Mouse (Mus musculus): ENCODE data around the gene Npb. TPM values are rescaled to one million over a fixed set of nuclear protein-coding genes. Genes with fewer than 3 reads are reported as not detected.
A peak's percentile ranks its signal among the peaks of the same experiment; 100 is the strongest.

The Npb gene
- polyA plus RNA-seq, 1 experiment from 2014 or later: 4.4 TPM

DNA sequence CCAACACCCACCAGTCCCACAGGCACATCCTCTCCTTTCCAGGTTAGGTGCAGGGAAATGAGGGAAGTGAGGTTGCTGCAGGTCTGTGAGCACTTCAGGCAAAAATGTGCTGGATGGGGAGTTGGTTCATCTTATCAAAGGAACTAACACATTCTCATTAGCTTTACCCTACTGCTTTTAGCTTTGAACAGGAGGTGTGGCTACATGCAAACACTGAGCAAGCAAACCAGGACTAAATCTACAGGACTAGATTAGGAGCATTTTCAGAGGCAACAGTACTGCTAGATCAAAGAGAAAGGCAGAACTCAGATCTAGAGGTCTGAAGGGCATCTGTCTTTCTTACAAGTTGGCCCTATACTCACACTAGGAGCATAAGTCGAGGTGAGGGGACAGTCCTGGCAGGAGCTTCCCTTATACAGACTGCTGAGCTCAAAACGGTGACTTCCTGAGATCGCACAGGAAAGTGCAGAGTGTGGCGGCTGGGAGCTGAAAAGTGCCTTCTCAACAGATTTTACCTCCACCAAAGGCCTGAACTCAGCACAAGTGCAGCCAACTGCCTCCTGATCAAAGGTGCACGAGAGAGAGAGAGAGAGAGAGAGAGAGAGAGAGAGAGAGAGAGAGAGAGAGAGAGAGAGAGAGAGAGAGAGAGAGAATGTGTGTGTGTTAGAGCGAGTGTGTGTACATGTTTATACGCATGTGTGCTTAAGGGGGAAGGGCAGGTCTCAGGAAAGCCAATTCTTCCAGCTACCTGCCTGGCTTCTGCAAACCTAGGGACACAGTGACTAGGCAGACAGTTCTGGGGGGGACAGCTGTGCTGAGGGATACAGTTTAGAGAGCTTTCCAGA lies 22.8 kb downstream of the Npb start:
- peak overlapping the region; percentile 81 for H3K4me2 ChIP-seq (ENCODE audit: low read length)
- no peaks in the 10 kb centered on the region for H3K9me3 ChIP-seq (ENCODE audit: control insufficient read depth, low read length)
- no peaks in the 10 kb centered on the region for H3K27me3 ChIP-seq (replicated peaks; ENCODE audit: control insufficient read depth, insufficient read depth, low read length)
- no peak for ATAC-seq (replicated peaks; ENCODE audit: low FRiP score, low TSS enrichment, low read depth)
- H3K4me3 ChIP-seq (ENCODE audit: low read depth, low read length): 0 out of 2 replicates have a peak overlapping the region, but pooled peaks have one; percentile 83
- 0 out of 2 replicates have a peak overlapping the region, but pooled peaks have one; percentile 3 for H3K27ac ChIP-seq (ENCODE audit: low read depth)
- H3K36me3 ChIP-seq (ENCODE audit: control insufficient read depth, insufficient read depth, low read length): peaks cover 16% of the 10 kb centered on the region
- H3K4me1 ChIP-seq (replicated peaks; ENCODE audit: control insufficient read depth, insufficient read depth, low read length): peaks cover 20% of the 10 kb centered on the region
- no peak overlapping the region; the same call in 1 of the 2 replicates for H3K9ac ChIP-seq (ENCODE audit: low read length)
- WGBS: 33% methylated on average over 7 of the region's 7 CpGs
- DNase-seq (ENCODE audit: low spot score): no peak

GRCm38 (mm10) chr11:120631726-120632448 lies 23.6 kb downstream of the Npb start:
- Histone ChIP-seq H3K9ac (ENCODE audit: low read length) (peak overlapping the region; percentile 88), H3K4me1 (replicated peaks; ENCODE audit: control insufficient read depth, insufficient read depth, low read length) (peaks cover 20% of the 10 kb centered on the region), H3K9me3 (ENCODE audit: control insufficient read depth, low read length) (no peaks in the 10 kb centered on the region), H3K4me3 (ENCODE audit: low read depth, low read length) (peak overlapping the region; percentile 83), H3K27me3 (replicated peaks; ENCODE audit: control insufficient read depth, insufficient read depth, low read length) (no peaks in the 10 kb centered on the region), H3K27ac (ENCODE audit: low read depth) (no peak overlapping the region; the same call in 1 of the 2 replicates), H3K4me2 (ENCODE audit: low read length) (peak overlapping the region; percentile 81), H3K36me3 (ENCODE audit: control insufficient read depth, insufficient read depth, low read length) (peaks cover 16% of the 10 kb centered on the region)
- ATAC-seq (replicated peaks; ENCODE audit: low FRiP score, low TSS enrichment, low read depth) (no peak), DNase-seq (ENCODE audit: low spot score) (peak; percentile 56)
- 54% methylated on average over 4 of the region's 4 CpGs for WGBS

- H3K27me3 ChIP-seq (replicated peaks; ENCODE audit: control insufficient read depth, insufficient read depth, low read length): no peaks in the 10 kb centered on the region
- peaks cover 12% of the 10 kb centered on the region for H3K36me3 ChIP-seq (ENCODE audit: control insufficient read depth, insufficient read depth, low read length)
- peak overlapping the region; percentile 88 for H3K9ac ChIP-seq (ENCODE audit: low read length)
- H3K9me3 ChIP-seq (ENCODE audit: control insufficient read depth, low read length): no peaks in the 10 kb centered on the region
- peaks cover 20% of the 10 kb centered on the region for H3K4me1 ChIP-seq (replicated peaks; ENCODE audit: control insufficient read depth, insufficient read depth, low read length)
- H3K4me3 ChIP-seq (ENCODE audit: low read depth, low read length): peak overlapping the region; percentile 83
- H3K4me2 ChIP-seq (ENCODE audit: low read length): peak overlapping the region; percentile 81
- WGBS: under 1% methylated on average over 106 of the region's 116 CpGs
- peak overlapping the region; percentile 84 for H3K27ac ChIP-seq (ENCODE audit: low read depth)
- ATAC-seq (replicated peaks; ENCODE audit: low FRiP score, low TSS enrichment, low read depth) (peak; percentile 79), DNase-seq (ENCODE audit: low spot score) (peak; percentile 82)
Observed at GRCm38 (mm10) chr11:120632559-120633519, 24.6 kb downstream of the Npb start.

- Histone ChIP-seq H3K27ac (ENCODE audit: low read depth) (peak within 1 kb of the TSS; percentile 84), H3K4me2 (ENCODE audit: low read length) (peak within 1 kb of the TSS; percentile 81), H3K27me3 (replicated peaks; ENCODE audit: control insufficient read depth, insufficient read depth, low read length) (no peaks in the 10 kb centered on the region), H3K4me3 (ENCODE audit: low read depth, low read length) (peak within 1 kb of the TSS; percentile 83), H3K4me1 (replicated peaks; ENCODE audit: control insufficient read depth, insufficient read depth, low read length) (peaks cover 20% of the 10 kb centered on the region), H3K9ac (ENCODE audit: low read length) (peak within 1 kb of the TSS; percentile 88), H3K9me3 (ENCODE audit: control insufficient read depth, low read length) (no peaks in the 10 kb centered on the region), H3K36me3 (ENCODE audit: control insufficient read depth, insufficient read depth, low read length) (peaks cover 9% of the 10 kb centered on the region)
- DNase-seq (ENCODE audit: low spot score) (peak; percentile 94), ATAC-seq (replicated peaks; ENCODE audit: low FRiP score, low TSS enrichment, low read depth) (peak; percentile 88)
- WGBS: 11% methylated on average over 58 of the region's 58 CpGs
Observed at GRCm38 (mm10) chr11:120633520-120634343, 25.5 kb downstream of the Npb start, which contains the start of gene Mafg. Mafg (minus strand) TSS chr11:120633600.

DNA sequence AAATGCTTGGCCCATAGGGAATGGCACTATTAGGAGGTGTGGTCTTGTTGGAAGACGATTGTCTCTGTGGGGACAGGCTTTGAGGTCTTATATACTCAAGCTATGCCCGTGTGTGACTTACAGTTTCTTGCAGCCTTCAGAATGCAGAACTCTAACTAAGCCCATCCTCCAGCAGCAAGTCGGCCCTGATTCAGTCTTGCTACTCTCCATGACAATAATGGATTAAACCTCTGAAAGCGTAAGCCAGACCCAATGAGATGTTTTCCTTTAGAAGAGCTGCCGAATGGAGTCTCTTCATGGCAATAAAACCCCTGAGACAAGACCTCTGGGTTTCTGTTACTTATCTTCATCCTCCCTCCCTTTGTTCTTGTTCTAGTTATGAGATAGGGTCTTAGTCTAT lies 26.5 kb downstream of the Npb start:
- whole genome bisulfite sequencing: 80% methylated on average over 5 of the region's 5 CpGs
- ATAC-seq (replicated peaks; ENCODE audit: low FRiP score, low TSS enrichment, low read depth) (no peak), DNase-seq (ENCODE audit: low spot score) (no peak)
- no peaks in the 10 kb centered on the region for H3K9me3 ChIP-seq (ENCODE audit: control insufficient read depth, low read length)
- H3K27me3 ChIP-seq (replicated peaks; ENCODE audit: control insufficient read depth, insufficient read depth, low read length): no peaks in the 10 kb centered on the region
- no peak overlapping the region for H3K27ac ChIP-seq (ENCODE audit: low read depth)
- peaks cover 15% of the 10 kb centered on the region for H3K4me1 ChIP-seq (replicated peaks; ENCODE audit: control insufficient read depth, insufficient read depth, low read length)
- no peak overlapping the region for H3K4me2 ChIP-seq (ENCODE audit: low read length)
- H3K36me3 ChIP-seq (ENCODE audit: control insufficient read depth, insufficient read depth, low read length): no peaks in the 10 kb centered on the region
- no peak overlapping the region for H3K4me3 ChIP-seq (ENCODE audit: low read depth, low read length)
- H3K9ac ChIP-seq (ENCODE audit: low read length): no peak overlapping the region

DNA sequence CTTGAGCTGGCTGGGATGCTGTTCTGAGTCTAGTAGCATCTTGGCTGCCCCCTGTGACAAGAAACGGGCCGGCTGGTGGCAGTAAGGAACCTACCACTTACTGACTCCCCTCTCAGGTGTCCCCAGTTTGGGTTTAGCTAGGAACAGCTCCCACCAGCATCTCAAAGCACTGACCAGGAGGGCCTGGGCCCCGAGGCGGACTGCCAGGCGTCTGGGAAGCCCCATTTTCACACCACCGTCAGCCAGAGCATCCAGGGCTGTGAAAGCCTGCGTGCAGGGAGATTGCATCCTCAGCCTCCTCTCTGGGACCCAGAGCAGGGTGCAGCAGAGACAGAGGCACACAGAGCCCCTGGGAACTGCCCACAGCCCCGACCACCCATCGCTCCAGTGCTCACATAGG lies 33.0 kb downstream of the Npb start:
- 51% methylated on average over 9 of the region's 9 CpGs for WGBS
- Histone ChIP-seq H3K9me3 (ENCODE audit: control insufficient read depth, low read length) (no peaks in the 10 kb centered on the region), H3K27ac (ENCODE audit: low read depth) (no peak overlapping the region), H3K4me3 (ENCODE audit: low read depth, low read length) (no peak overlapping the region), H3K36me3 (ENCODE audit: control insufficient read depth, insufficient read depth, low read length) (no peaks in the 10 kb centered on the region), H3K4me1 (replicated peaks; ENCODE audit: control insufficient read depth, insufficient read depth, low read length) (peaks cover 4% of the 10 kb centered on the region), H3K27me3 (replicated peaks; ENCODE audit: control insufficient read depth, insufficient read depth, low read length) (no peaks in the 10 kb centered on the region), H3K4me2 (ENCODE audit: low read length) (no peak overlapping the region), H3K9ac (ENCODE audit: low read length) (no peak overlapping the region)
- DNase-seq (ENCODE audit: low spot score) (no peak), ATAC-seq (replicated peaks; ENCODE audit: low FRiP score, low TSS enrichment, low read depth) (no peak)

- H3K9me3 ChIP-seq (ENCODE audit: control insufficient read depth, low read length): no peaks in the 10 kb centered on the region
- no peak overlapping the region for H3K4me3 ChIP-seq (ENCODE audit: low read depth, low read length)
- H3K9ac ChIP-seq (ENCODE audit: low read length): no peak overlapping the region
- H3K36me3 ChIP-seq (ENCODE audit: control insufficient read depth, insufficient read depth, low read length): no peaks in the 10 kb centered on the region
- H3K27ac ChIP-seq (ENCODE audit: low read depth): no peak overlapping the region
- H3K4me1 ChIP-seq (replicated peaks; ENCODE audit: control insufficient read depth, insufficient read depth, low read length): peaks cover 4% of the 10 kb centered on the region
- H3K27me3 ChIP-seq (replicated peaks; ENCODE audit: control insufficient read depth, insufficient read depth, low read length): no peaks in the 10 kb centered on the region
- 82% methylated on average over 8 of the region's 8 CpGs for WGBS
- no peak overlapping the region for H3K4me2 ChIP-seq (ENCODE audit: low read length)
- no peak for DNase-seq (ENCODE audit: low spot score)
- ATAC-seq (replicated peaks; ENCODE audit: low FRiP score, low TSS enrichment, low read depth): no peak
Observed at GRCm38 (mm10) chr11:120641869-120642268, 33.6 kb downstream of the Npb start.

Data from intestine, embryonic 14.5 days (tissue).